Mouse (Mus musculus): ENCODE results near the gene Ptprn2.

Gene Ptprn2

DNA sequence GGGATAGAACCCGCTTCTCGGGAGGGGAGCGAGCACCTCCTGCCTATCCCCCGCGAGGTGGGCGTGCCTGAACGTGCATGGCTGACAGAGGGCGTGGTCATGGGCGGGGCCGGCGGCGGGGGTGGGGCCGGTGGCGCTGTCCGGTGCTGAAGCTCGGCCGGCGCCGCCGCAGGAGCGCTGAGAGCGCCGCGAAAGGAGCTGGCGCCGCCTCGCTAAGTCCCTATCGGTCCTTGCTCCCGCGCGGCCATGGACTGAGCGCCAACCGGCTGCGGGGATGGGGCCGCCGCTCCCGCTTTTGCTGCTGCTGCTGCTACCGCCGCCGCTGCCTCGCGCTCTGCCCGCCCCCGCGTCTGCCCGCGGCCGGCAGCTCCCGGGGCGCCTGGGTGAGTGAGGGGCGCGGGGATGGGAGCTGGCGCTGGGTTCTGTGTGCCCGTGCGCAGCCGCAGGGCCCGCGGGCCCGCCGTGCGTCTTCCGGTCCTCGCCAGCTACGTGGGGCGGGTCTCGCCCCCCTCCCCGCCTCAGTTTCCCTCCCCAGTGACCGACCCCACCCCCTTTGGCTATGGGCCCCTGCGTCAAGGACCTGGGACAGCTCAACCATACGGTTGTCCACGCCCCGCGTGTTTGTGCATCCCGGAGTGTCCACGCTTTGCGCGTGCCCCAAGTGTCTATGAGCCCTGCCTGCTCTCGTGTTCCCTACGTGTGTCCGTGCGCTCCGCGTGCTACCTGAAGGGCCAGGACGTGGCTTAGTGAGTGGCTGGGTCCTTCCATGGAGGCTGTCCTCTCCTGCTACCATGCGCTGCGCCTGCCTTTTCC lies at the start of gene Ptprn2:
Gene Ptprn2 (plus strand): TSS at position 130 of the 813 bp plus-strand sequence.
- peak; percentile 41 for DNase-seq (ENCODE audit: low read depth, low spot score)
- H3K27me3 ChIP-seq (ENCODE audit: control insufficient read depth, insufficient read depth, low read length, poor library complexity, severe bottlenecking): no peaks in the 10 kb centered on the region
- H3K36me3 ChIP-seq (ENCODE audit: control insufficient read depth, insufficient read depth, low read length, poor library complexity, severe bottlenecking): no peaks in the 10 kb centered on the region

DNA sequence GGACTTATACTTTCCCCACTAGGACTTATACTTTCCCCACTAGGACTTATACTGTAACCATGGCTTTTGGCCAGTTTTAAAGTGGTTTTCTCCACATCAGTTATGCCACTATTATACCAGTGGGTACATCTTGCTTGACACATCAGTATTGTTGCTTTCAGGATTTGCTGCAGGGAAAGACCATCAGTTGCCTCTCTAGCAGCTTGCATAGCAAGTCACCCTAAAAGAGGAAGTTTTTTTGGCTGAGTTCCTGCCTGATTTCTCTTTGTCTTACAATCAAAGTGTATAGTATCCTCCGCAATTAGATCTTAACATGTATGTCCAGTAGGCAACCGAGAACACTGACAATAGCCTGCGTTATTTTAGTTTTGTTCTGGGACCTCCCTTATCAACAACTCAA lies 49.4 kb upstream of the Ptprn2 start:
- no peak for DNase-seq (ENCODE audit: low read depth, low spot score)
- Histone ChIP-seq H3K27me3 (ENCODE audit: control insufficient read depth, insufficient read depth, low read length, poor library complexity, severe bottlenecking) (no peaks in the 10 kb centered on the region; the same call in 1 of the 2 replicates), H3K36me3 (ENCODE audit: control insufficient read depth, insufficient read depth, low read length, poor library complexity, severe bottlenecking) (no peaks in the 10 kb centered on the region; the same call in 1 of the 2 replicates)

DNA sequence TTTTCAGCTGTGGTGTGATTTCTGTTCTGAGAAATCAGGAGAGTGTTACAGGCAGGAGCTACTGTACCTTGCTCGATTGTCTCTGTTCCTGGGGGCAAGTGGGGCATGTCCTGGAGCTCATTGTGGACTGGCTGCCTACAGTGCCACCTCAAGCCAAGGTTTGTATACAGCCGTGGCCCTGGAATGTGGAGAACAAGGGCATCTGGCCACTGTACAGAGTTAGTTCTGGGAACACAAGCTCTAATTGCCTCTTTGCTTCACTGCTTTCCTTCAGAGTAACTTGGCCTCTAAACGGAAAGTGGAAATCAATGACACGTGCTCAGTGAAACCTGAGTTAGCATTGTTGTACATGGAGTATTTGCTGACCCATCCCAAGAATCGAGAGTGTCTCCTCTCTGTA lies 46.9 kb upstream of the Ptprn2 start:
- no peak for DNase-seq (ENCODE audit: low read depth, low spot score)
- Histone ChIP-seq H3K36me3 (ENCODE audit: control insufficient read depth, insufficient read depth, low read length, poor library complexity, severe bottlenecking) (no peaks in the 10 kb centered on the region; the same call in 1 of the 2 replicates), H3K27me3 (ENCODE audit: control insufficient read depth, insufficient read depth, low read length, poor library complexity, severe bottlenecking) (no peaks in the 10 kb centered on the region)

DNA sequence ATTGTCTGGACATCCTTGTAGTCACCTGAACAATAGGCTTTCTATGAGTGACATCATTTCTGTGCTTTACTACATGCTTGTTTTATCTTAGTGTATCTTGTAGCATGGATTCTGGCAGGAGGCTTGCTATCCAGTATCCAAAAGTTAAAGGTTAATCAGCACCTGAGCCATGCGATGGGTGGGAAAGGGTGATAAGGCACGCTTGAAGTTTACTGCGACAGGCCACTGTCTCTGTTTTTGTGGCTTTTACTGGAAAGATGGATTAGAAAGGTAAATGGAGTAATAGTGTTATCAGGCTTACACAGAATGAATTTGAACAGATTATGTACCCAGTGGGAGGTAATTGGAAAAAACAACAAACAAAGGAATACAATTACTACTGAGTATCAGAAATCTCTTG lies 43.3 kb upstream of the Ptprn2 start:
- Histone ChIP-seq H3K36me3 (ENCODE audit: control insufficient read depth, insufficient read depth, low read length, poor library complexity, severe bottlenecking) (no peaks in the 10 kb centered on the region), H3K27me3 (ENCODE audit: control insufficient read depth, insufficient read depth, low read length, poor library complexity, severe bottlenecking) (no peaks in the 10 kb centered on the region)
- DNase-seq (ENCODE audit: low read depth, low spot score): no peak

DNA sequence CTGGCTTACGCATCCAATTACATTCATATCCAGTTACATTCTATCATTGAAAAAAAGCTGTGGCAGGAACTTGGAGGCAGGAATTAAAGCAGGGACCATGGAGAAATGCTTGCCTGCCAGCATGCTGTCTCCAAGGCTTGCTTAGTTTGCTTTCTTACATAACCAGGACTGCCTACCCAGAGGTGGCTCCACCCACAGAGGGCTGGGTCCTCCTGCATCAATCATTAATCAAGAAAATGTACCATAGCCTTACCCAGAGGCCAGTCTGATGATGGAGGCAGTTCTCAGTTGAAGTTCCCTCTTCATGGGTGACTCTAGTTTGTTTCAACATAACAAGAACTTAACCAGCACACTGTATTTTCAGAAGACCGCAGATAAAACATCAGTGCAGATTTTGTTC lies 36.0 kb upstream of the Ptprn2 start:
- no peak for DNase-seq (ENCODE audit: low read depth, low spot score)
- Histone ChIP-seq H3K27me3 (ENCODE audit: control insufficient read depth, insufficient read depth, low read length, poor library complexity, severe bottlenecking) (no peaks in the 10 kb centered on the region), H3K36me3 (ENCODE audit: control insufficient read depth, insufficient read depth, low read length, poor library complexity, severe bottlenecking) (no peaks in the 10 kb centered on the region)

DNA sequence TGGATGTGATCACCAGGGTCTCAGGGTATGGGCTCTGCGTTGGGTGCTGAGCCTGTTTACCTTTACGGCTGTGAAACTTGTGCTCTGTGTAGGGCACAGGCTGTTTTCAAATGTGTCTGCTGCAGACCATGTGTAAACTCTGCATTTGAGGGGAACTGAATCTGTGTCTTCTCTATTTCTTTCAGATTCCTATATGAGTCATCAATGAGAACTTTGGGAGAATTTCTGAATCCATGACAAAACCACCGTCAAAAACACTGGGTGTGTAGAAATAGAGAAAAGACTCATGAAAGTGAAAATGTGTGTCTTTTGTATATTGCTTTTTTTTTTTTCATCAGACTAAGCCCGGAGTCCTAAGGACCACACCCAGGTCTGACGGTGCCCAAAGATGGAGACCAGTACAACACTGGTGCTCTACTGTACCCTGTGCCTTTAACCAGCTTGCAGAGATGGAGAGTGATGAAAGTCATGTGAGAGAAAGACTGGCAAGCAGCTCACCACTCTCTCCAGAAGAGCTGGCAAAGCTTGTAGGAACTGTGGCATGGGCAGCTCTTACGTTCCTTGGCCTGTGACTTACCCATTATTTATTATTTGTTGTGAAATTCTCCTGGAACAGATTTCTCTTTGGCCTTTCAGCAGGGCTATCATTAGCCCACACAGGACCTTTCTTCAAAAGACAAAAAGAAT lies 25.0 kb upstream of the Ptprn2 start:
- Histone ChIP-seq H3K36me3 (ENCODE audit: control insufficient read depth, insufficient read depth, low read length, poor library complexity, severe bottlenecking) (no peaks in the 10 kb centered on the region), H3K27me3 (ENCODE audit: control insufficient read depth, insufficient read depth, low read length, poor library complexity, severe bottlenecking) (no peaks in the 10 kb centered on the region)
- no peak for DNase-seq (ENCODE audit: low read depth, low spot score)

DNA sequence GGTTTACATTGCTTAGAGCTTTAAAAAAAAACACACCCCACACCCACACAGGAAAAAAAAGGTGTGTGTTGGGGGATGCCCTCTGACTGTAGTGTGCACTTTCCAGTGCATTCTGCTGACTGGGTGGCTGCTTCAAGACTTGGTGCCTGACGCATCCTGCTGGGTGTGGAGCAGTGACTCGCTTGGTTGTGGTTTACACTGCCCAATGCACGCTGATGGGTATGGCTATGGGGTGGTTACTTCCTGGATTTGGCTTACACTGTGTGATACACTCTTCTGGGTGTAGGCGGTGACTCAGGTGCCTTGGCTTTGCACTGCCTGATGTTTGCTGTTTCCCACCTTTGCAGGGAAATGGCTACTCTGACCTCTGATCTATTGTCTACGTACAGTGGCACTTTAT lies 18.5 kb upstream of the Ptprn2 start:
- Histone ChIP-seq H3K27me3 (ENCODE audit: control insufficient read depth, insufficient read depth, low read length, poor library complexity, severe bottlenecking) (no peaks in the 10 kb centered on the region), H3K36me3 (ENCODE audit: control insufficient read depth, insufficient read depth, low read length, poor library complexity, severe bottlenecking) (no peaks in the 10 kb centered on the region)
- no peak for DNase-seq (ENCODE audit: low read depth, low spot score)

DNA sequence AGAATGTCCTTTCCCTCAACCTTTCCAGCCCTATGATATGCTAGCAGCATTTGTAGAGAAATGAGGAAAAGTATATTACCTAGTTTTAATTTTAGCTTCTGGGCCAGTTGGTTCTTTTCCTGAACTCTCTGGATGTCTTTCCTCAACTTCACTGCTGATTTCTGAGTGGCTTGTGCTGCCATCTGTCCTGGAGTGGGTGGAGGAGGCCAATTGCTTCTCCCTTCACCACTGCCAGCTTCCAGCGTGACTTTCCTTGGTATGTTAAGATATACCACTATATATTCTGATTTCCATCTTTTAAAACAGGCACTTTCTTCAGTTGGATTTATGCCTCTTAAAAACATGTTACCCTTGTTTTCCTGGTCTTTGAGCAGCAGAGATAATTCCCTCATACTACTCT lies 17.2 kb upstream of the Ptprn2 start:
- DNase-seq (ENCODE audit: low read depth, low spot score): no peak
- no peaks in the 10 kb centered on the region for H3K27me3 ChIP-seq (ENCODE audit: control insufficient read depth, insufficient read depth, low read length, poor library complexity, severe bottlenecking)
- no peaks in the 10 kb centered on the region for H3K36me3 ChIP-seq (ENCODE audit: control insufficient read depth, insufficient read depth, low read length, poor library complexity, severe bottlenecking)

DNA sequence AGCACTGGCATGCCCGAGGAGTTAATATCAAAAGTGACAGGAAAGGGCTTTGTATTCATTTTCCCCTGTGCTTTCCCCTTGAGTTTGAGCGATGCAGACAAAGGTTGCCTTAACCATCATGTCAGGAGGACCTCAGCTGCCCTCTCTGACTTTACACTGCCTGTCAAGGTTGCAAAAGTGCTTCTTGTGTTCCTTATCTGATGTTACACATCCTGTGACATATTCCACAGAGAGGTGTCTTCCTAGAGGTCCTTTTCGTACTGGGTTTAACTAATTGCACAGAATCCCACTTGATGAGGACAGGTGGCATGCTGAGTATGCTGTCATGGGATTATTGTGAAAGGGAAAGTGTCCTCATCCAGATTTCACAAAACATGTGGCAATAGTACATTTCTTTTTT lies 16.4 kb upstream of the Ptprn2 start:
- DNase-seq (ENCODE audit: low read depth, low spot score): no peak
- no peaks in the 10 kb centered on the region for H3K36me3 ChIP-seq (ENCODE audit: control insufficient read depth, insufficient read depth, low read length, poor library complexity, severe bottlenecking)
- H3K27me3 ChIP-seq (ENCODE audit: control insufficient read depth, insufficient read depth, low read length, poor library complexity, severe bottlenecking): no peaks in the 10 kb centered on the region

DNA sequence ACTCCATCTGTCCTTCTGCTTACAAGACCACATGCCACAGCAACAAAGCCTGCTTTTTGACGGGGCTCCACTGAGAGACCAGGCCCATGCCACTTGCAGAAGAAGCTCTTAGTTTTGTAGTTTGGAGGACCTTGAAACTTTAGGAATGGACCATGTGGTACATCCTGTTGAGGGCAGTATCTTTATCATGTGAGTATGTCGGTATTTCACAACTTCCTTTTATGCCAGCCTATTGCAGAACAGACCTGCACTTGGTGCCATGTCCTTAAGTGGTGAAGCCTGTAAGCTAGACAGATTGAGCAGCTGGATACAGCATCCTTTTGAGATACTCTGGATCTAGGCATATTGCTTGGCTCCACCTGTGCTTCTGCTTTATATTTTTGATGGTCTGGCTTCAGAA lies 12.3 kb upstream of the Ptprn2 start:
- DNase-seq (ENCODE audit: low read depth, low spot score): no peak
- Histone ChIP-seq H3K27me3 (ENCODE audit: control insufficient read depth, insufficient read depth, low read length, poor library complexity, severe bottlenecking) (no peaks in the 10 kb centered on the region), H3K36me3 (ENCODE audit: control insufficient read depth, insufficient read depth, low read length, poor library complexity, severe bottlenecking) (no peaks in the 10 kb centered on the region)

DNA sequence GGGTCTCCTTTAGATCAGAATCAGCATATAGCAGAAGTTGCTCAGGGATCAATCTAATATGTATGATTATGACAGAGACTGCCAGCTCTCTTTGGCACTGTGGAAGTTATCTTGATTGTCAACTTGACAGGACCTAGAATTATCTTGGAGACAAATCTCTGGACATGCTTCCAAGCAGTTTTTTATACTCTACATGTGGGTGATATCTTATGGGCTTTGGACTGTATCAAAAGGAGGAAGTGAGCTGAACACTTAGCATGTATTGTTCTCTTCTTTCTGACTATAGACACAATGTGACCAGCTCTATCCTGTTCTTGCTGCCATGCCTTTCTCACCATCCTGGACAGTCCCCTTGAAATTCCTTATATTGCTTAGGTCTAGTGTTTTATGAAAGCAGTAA lies 11.8 kb upstream of the Ptprn2 start:
- Histone ChIP-seq H3K27me3 (ENCODE audit: control insufficient read depth, insufficient read depth, low read length, poor library complexity, severe bottlenecking) (no peaks in the 10 kb centered on the region), H3K36me3 (ENCODE audit: control insufficient read depth, insufficient read depth, low read length, poor library complexity, severe bottlenecking) (no peaks in the 10 kb centered on the region)
- DNase-seq (ENCODE audit: low read depth, low spot score): no peak

DNA sequence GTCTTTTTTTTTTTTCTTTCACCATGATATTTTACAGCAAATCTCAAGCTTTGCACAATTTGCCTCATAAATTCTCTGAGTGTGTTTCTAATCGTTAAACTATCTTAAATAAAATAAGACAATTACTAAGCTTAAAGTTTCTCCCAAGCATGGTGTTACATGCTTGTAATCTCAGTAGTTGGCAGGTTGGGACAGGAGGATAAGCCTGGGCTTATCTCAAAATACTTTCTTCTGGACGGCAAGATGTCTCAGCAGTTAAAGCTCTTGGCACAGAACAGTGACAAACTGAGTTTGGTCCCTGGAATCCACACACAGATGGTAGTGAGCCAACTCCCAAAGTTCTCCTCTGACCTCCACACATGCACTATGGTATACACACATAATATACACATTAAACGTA lies 10.8 kb upstream of the Ptprn2 start:
- DNase-seq (ENCODE audit: low read depth, low spot score): no peak
- Histone ChIP-seq H3K27me3 (ENCODE audit: control insufficient read depth, insufficient read depth, low read length, poor library complexity, severe bottlenecking) (no peaks in the 10 kb centered on the region), H3K36me3 (ENCODE audit: control insufficient read depth, insufficient read depth, low read length, poor library complexity, severe bottlenecking) (no peaks in the 10 kb centered on the region)

DNA sequence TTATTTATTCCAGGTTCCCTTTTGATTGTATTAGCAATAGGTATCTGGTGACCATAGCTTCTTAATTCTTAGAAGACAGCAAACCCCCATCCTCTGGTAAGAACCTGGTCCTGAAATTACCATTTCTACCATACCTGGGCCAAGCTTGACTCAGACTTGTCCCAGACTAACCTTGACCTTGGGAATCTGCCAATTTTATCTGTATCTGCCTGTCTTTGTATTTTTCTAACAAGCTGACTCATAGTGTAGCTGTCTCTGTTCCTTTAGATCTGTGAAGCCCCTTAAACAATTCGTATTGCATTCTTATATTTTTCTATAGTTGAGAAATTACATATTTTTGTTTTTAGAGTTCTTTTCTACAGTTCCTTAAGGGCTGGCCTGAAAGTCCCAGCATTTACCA lies 6.7 kb upstream of the Ptprn2 start:
- H3K27me3 ChIP-seq (ENCODE audit: control insufficient read depth, insufficient read depth, low read length, poor library complexity, severe bottlenecking): no peaks in the 10 kb centered on the region
- no peaks in the 10 kb centered on the region for H3K36me3 ChIP-seq (ENCODE audit: control insufficient read depth, insufficient read depth, low read length, poor library complexity, severe bottlenecking)
- DNase-seq (ENCODE audit: low read depth, low spot score): no peak

DNA sequence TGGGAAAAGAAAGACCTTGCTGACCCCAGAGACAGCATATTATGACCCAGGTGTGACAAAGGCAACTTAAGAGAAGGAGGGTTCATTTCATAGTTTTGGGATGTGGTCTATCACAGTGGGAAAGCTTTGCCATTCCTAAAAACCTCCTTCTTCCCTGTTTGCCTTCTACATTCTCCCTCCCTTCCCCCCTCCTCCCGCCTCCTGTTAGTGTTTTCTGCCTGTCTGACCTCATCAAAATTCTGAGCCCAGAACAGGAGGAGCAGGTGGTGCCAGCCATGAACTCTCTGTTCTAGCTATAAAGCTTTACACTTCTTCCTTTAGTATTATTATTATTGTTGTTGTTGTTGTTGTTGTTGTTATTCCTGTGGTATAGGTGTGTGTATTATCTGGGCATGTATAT lies 3.6 kb upstream of the Ptprn2 start:
- Histone ChIP-seq H3K36me3 (ENCODE audit: control insufficient read depth, insufficient read depth, low read length, poor library complexity, severe bottlenecking) (no peaks in the 10 kb centered on the region), H3K27me3 (ENCODE audit: control insufficient read depth, insufficient read depth, low read length, poor library complexity, severe bottlenecking) (no peaks in the 10 kb centered on the region)
- DNase-seq (ENCODE audit: low read depth, low spot score): no peak

DNA sequence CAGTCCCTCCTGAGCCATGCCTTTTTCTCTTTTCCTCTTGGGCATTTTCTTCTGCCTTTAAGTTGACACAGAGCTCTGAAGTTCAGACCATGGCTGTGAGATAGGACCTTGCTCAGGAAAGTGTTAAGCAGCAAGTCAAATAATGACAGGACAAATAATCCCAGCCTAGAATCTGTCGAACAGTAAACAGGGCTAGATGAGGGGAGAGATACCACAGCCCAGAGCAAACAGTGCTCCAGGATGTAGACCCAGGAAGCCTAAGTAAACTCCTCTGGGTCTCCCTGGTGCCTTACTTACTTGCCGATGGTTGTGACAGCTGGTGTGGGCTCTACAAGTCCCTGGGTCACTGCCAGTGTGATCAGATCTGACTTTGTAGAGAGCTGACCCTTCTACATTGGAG lies 1.9 kb upstream of the Ptprn2 start:
- DNase-seq (ENCODE audit: low read depth, low spot score): no peak
- no peaks in the 10 kb centered on the region for H3K27me3 ChIP-seq (ENCODE audit: control insufficient read depth, insufficient read depth, low read length, poor library complexity, severe bottlenecking)
- H3K36me3 ChIP-seq (ENCODE audit: control insufficient read depth, insufficient read depth, low read length, poor library complexity, severe bottlenecking): no peaks in the 10 kb centered on the region

Measured in splenic B cell, adult 2 months (primary cell).